Mouse (Mus musculus): ENCODE data around the gene Dyrk1a.

DNA sequence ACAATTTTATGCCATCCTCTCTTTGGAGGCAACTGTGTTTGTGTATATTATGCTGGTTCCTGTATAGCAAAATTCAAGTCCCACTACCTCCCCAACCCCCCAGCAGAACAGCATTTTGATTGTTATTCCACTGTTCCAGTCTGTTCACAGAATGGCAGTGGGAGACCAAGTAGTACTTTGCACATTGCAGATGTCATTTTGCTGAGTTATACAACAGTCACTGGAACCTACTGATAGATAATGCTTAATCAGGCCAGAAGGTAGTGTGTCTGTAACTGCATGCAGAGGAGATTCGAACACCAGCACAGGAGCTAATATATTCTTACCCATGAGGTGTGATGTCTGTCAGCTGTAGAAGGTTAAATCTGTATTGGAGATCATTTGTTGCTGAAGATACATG, 32.4 kb downstream of the Dyrk1a start:
- TF ChIP-seq POLR2A (IDR thresholded peaks at IDR 0.05; ENCODE audit: insufficient read depth, low read depth, low read length) (no peak), CTCF (IDR thresholded peaks at IDR 0.05) (no peak)

All from heart, adult 2 months (tissue).